Mouse (Mus musculus): ENCODE results near the gene Prkce. TPM values are rescaled to one million over a fixed set of nuclear protein-coding genes. Genes with fewer than 3 reads are reported as not detected.

Gene Prkce
- polyA plus RNA-seq, 1 experiment from 2014 or later: 5.3 TPM

GRCm38 (mm10) chr17:86208821-86209186 lies 41.2 kb downstream of the Prkce start:
- no peaks in the 10 kb centered on the region for H3K36me3 ChIP-seq
- ATAC-seq (ENCODE audit: low FRiP score, low read depth): no peak

GRCm38 (mm10) chr17:86209680-86210251 lies 42.2 kb downstream of the Prkce start:
- ATAC-seq (ENCODE audit: low FRiP score, low read depth): no peak
- no peak overlapping the region for H3K4me2 ChIP-seq (replicated peaks)
- 87% methylated on average over 13 of the region's 13 CpGs for WGBS
- H3K36me3 ChIP-seq: no peaks in the 10 kb centered on the region
- no peaks in the 10 kb centered on the region for H3K4me1 ChIP-seq
- no peak overlapping the region for H3K9ac ChIP-seq (replicated peaks)
- H3K27me3 ChIP-seq: no peaks in the 10 kb centered on the region
- no peak overlapping the region for H3K4me3 ChIP-seq
- H3K9me3 ChIP-seq: no peaks in the 10 kb centered on the region
- H3K27ac ChIP-seq (replicated peaks): no peak overlapping the region

More at GRCm38 (mm10) chr17:86208821-86209186, 41.2 kb downstream of the Prkce start:
- Histone ChIP-seq H3K27ac (replicated peaks) (no peak overlapping the region), H3K4me2 (replicated peaks) (no peak overlapping the region), H3K9me3 (no peaks in the 10 kb centered on the region), H3K4me3 (no peak overlapping the region), H3K9ac (replicated peaks) (no peak overlapping the region), H3K4me1 (no peaks in the 10 kb centered on the region), H3K27me3 (no peaks in the 10 kb centered on the region)
- 85% methylated on average over 5 of the region's 5 CpGs for WGBS

GRCm38 (mm10) chr17:86212204-86212603 lies 44.6 kb downstream of the Prkce start:
- Histone ChIP-seq H3K27me3 (no peaks in the 10 kb centered on the region), H3K4me2 (replicated peaks) (no peak overlapping the region), H3K36me3 (no peaks in the 10 kb centered on the region), H3K9me3 (no peaks in the 10 kb centered on the region), H3K4me3 (no peak overlapping the region), H3K27ac (replicated peaks) (no peak overlapping the region), H3K9ac (replicated peaks) (no peak overlapping the region), H3K4me1 (no peaks in the 10 kb centered on the region)
- 94% methylated on average over 3 of the region's 3 CpGs for WGBS
- no peak for ATAC-seq (ENCODE audit: low FRiP score, low read depth)

GRCm38 (mm10) chr17:86214285-86214684 lies 46.7 kb downstream of the Prkce start:
- H3K27me3 ChIP-seq: no peaks in the 10 kb centered on the region
- H3K27ac ChIP-seq (replicated peaks): no peak overlapping the region
- H3K9me3 ChIP-seq: no peaks in the 10 kb centered on the region
- no peak overlapping the region for H3K4me2 ChIP-seq (replicated peaks)
- H3K4me3 ChIP-seq: no peak overlapping the region
- no peaks in the 10 kb centered on the region for H3K4me1 ChIP-seq
- ATAC-seq (ENCODE audit: low FRiP score, low read depth): no peak
- no peaks in the 10 kb centered on the region for H3K36me3 ChIP-seq
- H3K9ac ChIP-seq (replicated peaks): no peak overlapping the region
- WGBS: 56% methylated on average over 9 of the region's 9 CpGs

GRCm38 (mm10) chr17:86214741-86215140 lies 47.2 kb downstream of the Prkce start:
- no peak overlapping the region for H3K27ac ChIP-seq (replicated peaks)
- no peak for ATAC-seq (ENCODE audit: low FRiP score, low read depth)

GRCm38 (mm10) chr17:86215771-86216170 lies 48.2 kb downstream of the Prkce start:
- Histone ChIP-seq H3K9ac (replicated peaks) (no peak overlapping the region), H3K36me3 (no peaks in the 10 kb centered on the region), H3K27ac (replicated peaks) (no peak overlapping the region), H3K27me3 (no peaks in the 10 kb centered on the region), H3K4me1 (no peaks in the 10 kb centered on the region), H3K4me3 (no peak overlapping the region), H3K9me3 (no peaks in the 10 kb centered on the region), H3K4me2 (replicated peaks) (no peak overlapping the region)
- ATAC-seq (ENCODE audit: low FRiP score, low read depth): no peak
- 79% methylated on average over 7 of the region's 7 CpGs for WGBS

More at GRCm38 (mm10) chr17:86214741-86215140, 47.2 kb downstream of the Prkce start:
- H3K4me3 ChIP-seq: no peak overlapping the region
- 87% methylated on average over 14 of the region's 14 CpGs for WGBS
- no peak overlapping the region for H3K4me2 ChIP-seq (replicated peaks)
- H3K27me3 ChIP-seq: no peaks in the 10 kb centered on the region
- no peak overlapping the region for H3K9ac ChIP-seq (replicated peaks)
- no peaks in the 10 kb centered on the region for H3K4me1 ChIP-seq
- no peaks in the 10 kb centered on the region for H3K9me3 ChIP-seq
- no peaks in the 10 kb centered on the region for H3K36me3 ChIP-seq

- no peaks in the 10 kb centered on the region for H3K36me3 ChIP-seq
- no peaks in the 10 kb centered on the region for H3K27me3 ChIP-seq
- H3K4me1 ChIP-seq: no peaks in the 10 kb centered on the region
- WGBS: 63% methylated on average over 5 of the region's 5 CpGs
- no peaks in the 10 kb centered on the region for H3K9me3 ChIP-seq
- no peak overlapping the region for H3K4me2 ChIP-seq (replicated peaks)
- no peak overlapping the region for H3K9ac ChIP-seq (replicated peaks)
- H3K27ac ChIP-seq (replicated peaks): no peak overlapping the region
- ATAC-seq (ENCODE audit: low FRiP score, low read depth): no peak
- no peak overlapping the region for H3K4me3 ChIP-seq
Measured at GRCm38 (mm10) chr17:86217468-86217867, 49.9 kb downstream of the Prkce start.

GRCm38 (mm10) chr17:86218553-86218952 lies 51.0 kb downstream of the Prkce start:
- Histone ChIP-seq H3K36me3 (no peaks in the 10 kb centered on the region), H3K4me3 (no peak overlapping the region), H3K4me2 (replicated peaks) (no peak overlapping the region), H3K9ac (replicated peaks) (no peak overlapping the region), H3K9me3 (no peaks in the 10 kb centered on the region), H3K27ac (replicated peaks) (no peak overlapping the region), H3K27me3 (no peaks in the 10 kb centered on the region), H3K4me1 (no peaks in the 10 kb centered on the region)
- no peak for ATAC-seq (ENCODE audit: low FRiP score, low read depth)
- 90% methylated on average over 11 of the region's 11 CpGs for WGBS

GRCm38 (mm10) chr17:86225488-86226186 lies 58.1 kb downstream of the Prkce start:
- H3K9ac ChIP-seq (replicated peaks): no peak overlapping the region
- no peaks in the 10 kb centered on the region for H3K9me3 ChIP-seq
- H3K27me3 ChIP-seq: no peaks in the 10 kb centered on the region
- H3K4me1 ChIP-seq: no peaks in the 10 kb centered on the region
- no peak overlapping the region for H3K27ac ChIP-seq (replicated peaks)
- WGBS: 83% methylated on average over 10 of the region's 10 CpGs
- H3K4me3 ChIP-seq: no peak overlapping the region
- no peak overlapping the region for H3K4me2 ChIP-seq (replicated peaks)
- no peak for ATAC-seq (ENCODE audit: low FRiP score, low read depth)
- H3K36me3 ChIP-seq: no peaks in the 10 kb centered on the region

- no peak overlapping the region for H3K4me3 ChIP-seq
Measured at GRCm38 (mm10) chr17:86226198-86226597, 58.6 kb downstream of the Prkce start.

GRCm38 (mm10) chr17:86226635-86227034 lies 59.0 kb downstream of the Prkce start:
- 87% methylated on average over 7 of the region's 7 CpGs for WGBS
- Histone ChIP-seq H3K4me2 (replicated peaks) (no peak overlapping the region), H3K36me3 (no peaks in the 10 kb centered on the region), H3K27ac (replicated peaks) (no peak overlapping the region), H3K4me1 (0 out of 2 replicates have a peak, but pooled peaks cover under 1% of the 10 kb centered on the region), H3K9me3 (no peaks in the 10 kb centered on the region), H3K4me3 (no peak overlapping the region), H3K9ac (replicated peaks) (no peak overlapping the region), H3K27me3 (no peaks in the 10 kb centered on the region)
- no peak for ATAC-seq (ENCODE audit: low FRiP score, low read depth)

More at GRCm38 (mm10) chr17:86226198-86226597, 58.6 kb downstream of the Prkce start:
- Histone ChIP-seq H3K4me2 (replicated peaks) (no peak overlapping the region), H3K9ac (replicated peaks) (no peak overlapping the region), H3K4me1 (no peaks in the 10 kb centered on the region), H3K27me3 (no peaks in the 10 kb centered on the region), H3K36me3 (no peaks in the 10 kb centered on the region), H3K9me3 (no peaks in the 10 kb centered on the region), H3K27ac (replicated peaks) (no peak overlapping the region)
- ATAC-seq (ENCODE audit: low FRiP score, low read depth): no peak
- WGBS: 80% methylated on average over 8 of the region's 8 CpGs

GRCm38 (mm10) chr17:86227389-86227788 lies 59.8 kb downstream of the Prkce start:
- no peak overlapping the region for H3K4me2 ChIP-seq (replicated peaks)
- no peaks in the 10 kb centered on the region for H3K36me3 ChIP-seq
- WGBS: 85% methylated on average over 3 of the region's 3 CpGs
- no peak overlapping the region for H3K27ac ChIP-seq (replicated peaks)
- H3K4me3 ChIP-seq: no peak overlapping the region
- 0 out of 2 replicates have a peak, but pooled peaks cover 3% of the 10 kb centered on the region for H3K4me1 ChIP-seq
- no peak overlapping the region for H3K9ac ChIP-seq (replicated peaks)
- no peak for ATAC-seq (ENCODE audit: low FRiP score, low read depth)
- no peaks in the 10 kb centered on the region for H3K9me3 ChIP-seq
- H3K27me3 ChIP-seq: no peaks in the 10 kb centered on the region

Measured in midbrain, embryonic 12.5 days (tissue).